Mouse (Mus musculus) MEL-GATA-1-ER (cell line): ENCODE measurements around the gene Sbpl.
A peak's percentile ranks its signal among the peaks of the same experiment; 100 is the strongest.

Source experiments
- DNase-seq: peaks from one replicate; pipeline ENCODE4 v3.0.0-alpha.2; 2012; ENCODE audit warnings: low read depth; ENCODE audit errors: extremely low read depth

Gene Sbpl

GRCm38 (mm10) chr17:23955174-23955573, at the start of gene Sbpl:
Sbpl (minus strand) TSS chr17:23955274.
- no peak for DNase-seq

DNA sequence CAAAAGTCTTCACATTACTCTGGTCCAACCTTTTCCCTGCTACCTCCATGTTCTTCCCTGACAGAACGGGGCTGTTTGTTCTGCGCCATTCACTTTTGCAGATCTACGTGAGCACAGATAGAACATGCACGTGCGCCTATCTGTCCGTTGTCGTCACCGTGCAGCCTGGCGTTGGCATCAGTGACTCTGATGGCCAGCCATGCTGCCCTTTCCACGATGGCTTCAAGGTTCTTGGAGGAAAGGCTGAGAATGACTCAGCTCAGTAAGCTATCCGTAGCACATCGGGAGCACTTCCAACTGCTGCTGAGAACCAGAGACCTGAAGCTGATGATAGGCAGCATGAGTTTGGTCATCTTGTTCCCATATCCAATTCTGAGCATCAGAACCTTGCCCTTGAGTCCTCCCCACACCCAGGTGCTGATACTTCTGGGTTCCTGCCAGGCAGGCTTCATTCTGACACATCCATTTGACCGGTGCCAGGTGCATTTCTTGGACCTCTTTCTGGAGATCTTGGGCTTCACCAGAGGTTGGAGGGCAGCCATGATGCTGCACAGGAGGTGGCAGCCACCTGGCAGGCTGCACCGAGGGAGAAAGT, 49.1 kb upstream of the Sbpl start:
- no peak for DNase-seq

DNA sequence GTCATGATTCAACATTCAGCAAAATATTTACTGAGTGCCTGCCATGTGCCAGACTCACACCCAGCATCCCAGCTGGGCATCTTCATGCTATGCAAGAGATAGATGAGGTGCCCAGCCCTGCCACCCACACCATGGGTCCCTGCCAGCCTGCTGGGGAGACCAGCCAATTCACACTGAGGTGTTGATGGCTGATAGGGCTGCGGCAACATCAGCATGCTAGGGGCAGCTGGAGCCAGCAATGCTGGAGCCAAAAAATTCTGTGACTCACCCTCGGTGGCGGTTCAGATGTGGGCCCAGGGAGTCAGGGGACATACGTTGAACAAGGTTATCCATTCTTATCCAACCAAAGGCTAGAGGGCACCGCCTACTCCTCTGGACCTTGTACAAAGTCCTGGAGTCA, 45.3 kb upstream of the Sbpl start:
- no peak for DNase-seq

- no peak for DNase-seq
Observed at GRCm38 (mm10) chr17:23998383-23998782, 43.3 kb upstream of the Sbpl start.

GRCm38 (mm10) chr17:23997901-23998300, 42.8 kb upstream of the Sbpl start, which contains the start of gene Prss22:
Prss22 (minus strand) TSS chr17:23998100.
- no peak for DNase-seq

DNA sequence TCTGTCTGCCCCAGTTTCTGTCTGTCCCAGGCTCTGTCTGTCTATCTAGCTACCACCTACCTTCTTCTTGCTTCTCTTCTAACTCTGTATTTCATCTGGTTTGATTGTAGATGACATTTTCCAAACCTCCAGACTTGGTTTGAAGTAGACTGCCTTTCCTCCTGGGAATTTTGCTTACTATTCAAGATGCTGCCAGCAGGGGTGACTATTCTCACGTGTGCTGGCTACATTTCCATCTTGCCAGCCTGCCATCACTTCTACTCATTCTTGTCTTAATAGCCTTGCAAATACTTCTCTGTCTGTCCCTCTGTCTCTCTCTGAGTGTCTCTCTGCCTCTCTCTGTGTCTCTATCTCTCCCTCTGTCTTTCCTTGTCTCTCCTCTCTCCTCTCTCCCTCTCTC, 40.3 kb upstream of the Sbpl start:
- no peak for DNase-seq

- DNase-seq: no peak
Observed at GRCm38 (mm10) chr17:23994667-23995066, 39.6 kb upstream of the Sbpl start.

- peak; percentile 81 for DNase-seq
Observed at GRCm38 (mm10) chr17:23993559-23994428, 38.7 kb upstream of the Sbpl start.

GRCm38 (mm10) chr17:23992789-23993553, 37.9 kb upstream of the Sbpl start:
- DNase-seq: no peak

- no peak for DNase-seq
Observed at GRCm38 (mm10) chr17:23989802-23990201, 34.7 kb upstream of the Sbpl start.

DNA sequence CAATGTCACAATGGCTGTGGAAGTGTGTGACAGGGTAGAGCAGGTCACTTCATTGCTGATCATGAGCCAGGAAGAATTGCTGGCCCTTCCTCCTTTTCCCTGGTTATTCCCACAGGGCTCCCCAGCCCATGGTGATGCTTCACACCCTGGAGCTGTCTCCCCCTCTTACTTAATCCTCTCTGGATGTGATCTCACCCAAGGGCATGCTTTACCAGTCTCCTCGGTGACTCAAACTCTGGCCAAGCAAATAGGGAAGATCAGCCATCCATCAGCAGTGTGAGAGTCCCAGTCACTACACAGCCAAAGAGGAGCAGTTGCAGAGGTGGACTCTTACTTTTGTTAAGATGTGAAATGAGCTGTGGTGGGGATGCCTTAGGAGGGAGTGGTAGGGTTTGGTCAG, 29.9 kb upstream of the Sbpl start:
- no peak for DNase-seq

GRCm38 (mm10) chr17:23982912-23983311, 27.8 kb upstream of the Sbpl start:
- no peak for DNase-seq

- no peak for DNase-seq
Observed at GRCm38 (mm10) chr17:23980297-23980909, 25.3 kb upstream of the Sbpl start, which contains the start of gene Prss30. Prss30 (minus strand) TSS chr17:23980566.

DNA sequence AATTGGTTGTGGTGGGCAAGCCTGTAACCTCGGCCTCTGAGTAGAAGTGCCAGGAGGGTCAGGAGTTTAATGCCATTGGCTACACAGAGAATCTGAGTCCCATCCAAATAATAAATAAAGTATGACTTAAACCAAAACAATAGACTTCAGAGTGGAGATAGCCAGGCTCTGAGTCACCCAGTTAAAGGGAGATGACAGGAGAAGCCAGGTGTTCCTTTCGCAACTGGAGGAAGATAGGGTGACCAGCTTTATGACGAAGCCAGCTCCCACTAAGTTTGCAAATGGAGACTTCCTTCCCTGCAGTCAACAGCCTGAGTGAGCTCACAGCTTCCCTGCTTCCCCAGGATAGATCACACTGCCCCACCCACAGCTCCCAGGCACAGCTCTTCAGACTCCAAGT, 24.4 kb upstream of the Sbpl start:
- DNase-seq: no peak

GRCm38 (mm10) chr17:23976665-23977064, 21.6 kb upstream of the Sbpl start:
- no peak for DNase-seq

DNA sequence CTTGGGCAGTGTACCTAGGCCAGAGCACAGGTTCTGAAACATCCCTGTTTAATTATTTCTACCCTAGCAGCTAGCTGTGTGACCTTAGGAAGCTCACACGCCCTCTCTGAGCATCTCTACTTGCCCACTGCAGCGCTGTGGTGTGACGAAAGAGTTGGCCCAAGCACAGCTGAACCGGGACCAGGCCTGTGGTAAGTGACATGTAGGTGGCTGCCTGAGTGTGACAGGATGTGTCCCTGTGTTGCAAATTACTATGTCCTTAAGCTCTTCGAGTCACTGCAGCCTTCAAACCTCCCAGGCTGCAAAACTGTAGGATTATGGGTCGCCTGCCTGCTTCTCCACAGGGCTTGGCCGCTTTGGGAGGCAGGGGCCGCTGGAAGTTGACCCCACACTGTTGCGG, 16.2 kb upstream of the Sbpl start:
- no peak for DNase-seq

GRCm38 (mm10) chr17:23969231-23969630, 14.2 kb upstream of the Sbpl start:
- peak; percentile 55 for DNase-seq

GRCm38 (mm10) chr17:23968780-23969179, 13.7 kb upstream of the Sbpl start:
- no peak for DNase-seq

- DNase-seq: no peak
Observed at GRCm38 (mm10) chr17:23966658-23967401, 11.8 kb upstream of the Sbpl start.

GRCm38 (mm10) chr17:23965805-23966425, 10.8 kb upstream of the Sbpl start:
- DNase-seq: no peak
